Mouse (Mus musculus) lung, embryonic 14.5 days (tissue): ENCODE measurements at regions not wholly inside any gene's neighbourhood (a gene's known extent, or its start where the extent isn't known, plus 50 kb on each side); places are given as distances from the start of the nearest gene placed in this dataset.

Experiments
- ATAC-seq: fragments of 200-750 bp; cut with Nextera tagmentation; 2 replicates; pipeline ENCODE4 v1.8.0; 2017; ENCODE audit warnings: mild to moderate bottlenecking, moderate TSS enrichment, moderate library complexity; ENCODE audit not compliant: insufficient read depth
- DNase-seq: peaks from one replicate; pipeline ENCODE4 v3.0.0-alpha.2; 2015
- H3K27ac ChIP-seq: fragments of 300-500 bp; sonication (generic); 2 replicates; pipeline ENCODE4 v1.5.1; 2014; ENCODE audit warnings: low read depth, mild to moderate bottlenecking, moderate library complexity
- H3K27me3 ChIP-seq: fragments of 300-500 bp; sonication (generic); 2 replicates; pipeline ENCODE4 v1.6.1; 2014; ENCODE audit warnings: low read length, control low read depth; ENCODE audit not compliant: insufficient read depth
- H3K36me3 ChIP-seq: fragments of 300-500 bp; sonication (generic); 2 replicates; pipeline ENCODE4 v1.6.1; 2014; ENCODE audit warnings: control low read depth; ENCODE audit not compliant: insufficient read depth
- H3K4me1 ChIP-seq: fragments of 300-500 bp; sonication (generic); 2 replicates; pipeline ENCODE4 v1.6.1; 2014; ENCODE audit warnings: antibody characterized with exemption, control low read depth; ENCODE audit not compliant: insufficient read depth
- H3K4me2 ChIP-seq: fragments of 300-500 bp; sonication (generic); 2 replicates; pipeline ENCODE4 v1.6.1; 2014; ENCODE audit warnings: mild to moderate bottlenecking
- H3K4me3 ChIP-seq: fragments of 300-500 bp; sonication (generic); 2 replicates; pipeline ENCODE4 v1.5.1; 2014; ENCODE audit warnings: low read depth, low read length
- H3K9ac ChIP-seq: fragments of 300-500 bp; sonication (generic); 2 replicates; pipeline ENCODE4 v1.6.1; 2014
- H3K9me3 ChIP-seq: fragments of 300-500 bp; sonication (generic); 2 replicates; pipeline ENCODE4 v1.6.1; 2016; ENCODE audit warnings: low read depth, low read length, control low read depth
- CTCF ChIP-seq: IDR thresholded peaks from 2 replicates; pipeline ENCODE4 v1.5.1; 2016; ENCODE audit warnings: antibody characterized with exemption, low read depth
- WGBS: fragments of 180-500 bp; shearing (Covaris S2); extraction: QIAGEN DNeasy Blood & Tissue Kit; methylation state at CpG from one replicate; pipeline ENCODE4 v1.1.7; 2014; 5-methylcytosine and 5-hydroxymethylcytosine counted together

GRCm38 (mm10) chr9:73240188-73240587, 127.0 kb downstream of the Rsl24d1 start:
- 47% methylated on average over 5 of the region's 5 CpGs for WGBS
- H3K27ac ChIP-seq, result no peak overlapping the region
- no peaks in the 10 kb centered on the region for H3K4me1 ChIP-seq
- H3K9ac ChIP-seq, result no peak overlapping the region
- ATAC-seq (no peak), DNase-seq (peak; percentile 10)
- H3K4me2 ChIP-seq, result no peak overlapping the region
- no peak for TF ChIP-seq CTCF
- H3K27me3 ChIP-seq, result no peaks in the 10 kb centered on the region
- no peak overlapping the region for H3K4me3 ChIP-seq
- no peaks in the 10 kb centered on the region for H3K36me3 ChIP-seq
- H3K9me3 ChIP-seq, result no peaks in the 10 kb centered on the region

DNA sequence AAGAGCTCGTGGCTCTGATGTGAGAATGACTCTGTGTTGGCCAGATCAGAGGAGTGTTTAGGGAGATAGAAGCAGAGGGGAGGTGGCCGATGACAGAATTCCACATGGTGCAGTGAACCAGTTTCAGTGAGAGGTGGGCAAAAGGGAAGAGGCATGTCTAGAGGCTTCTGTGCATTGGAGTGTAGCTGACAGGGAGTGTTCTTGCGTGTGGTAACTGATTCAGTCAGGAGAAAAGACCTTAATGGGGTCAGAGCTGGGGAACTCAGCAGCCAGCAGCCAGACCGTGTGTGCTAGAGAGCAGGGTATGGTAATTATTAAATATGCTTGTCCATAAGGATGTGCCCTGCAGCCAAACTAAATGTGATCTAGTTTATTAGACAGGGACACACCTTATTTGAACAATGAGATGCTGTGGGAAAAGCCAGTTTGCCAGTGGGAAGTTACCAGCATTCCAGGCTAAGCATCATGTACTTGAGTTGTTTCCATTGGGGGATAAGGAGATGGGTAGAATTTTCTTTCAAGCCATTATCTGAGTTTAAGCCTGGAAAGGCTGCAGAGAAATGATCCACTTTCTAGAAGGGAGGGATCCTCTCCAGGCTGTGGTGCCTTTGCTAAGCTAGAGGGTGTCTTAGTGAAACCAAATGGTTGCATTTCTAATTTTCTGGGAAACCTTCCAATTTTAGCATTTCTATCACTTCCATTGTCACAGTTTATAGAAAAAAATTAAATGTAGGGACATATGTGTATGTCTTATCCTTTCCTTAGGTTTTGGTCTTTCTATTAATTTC, 129.5 kb downstream of the Rsl24d1 start:
- Histone ChIP-seq H3K36me3 (no peaks in the 10 kb centered on the region), H3K4me3 (no peak overlapping the region), H3K27ac (no peak overlapping the region), H3K9me3 (no peaks in the 10 kb centered on the region), H3K4me2 (no peak overlapping the region), H3K27me3 (no peaks in the 10 kb centered on the region), H3K9ac (no peak overlapping the region), H3K4me1 (no peaks in the 10 kb centered on the region)
- TF ChIP-seq CTCF, result no peak
- 58% methylated on average over 4 of the region's 4 CpGs for WGBS
- DNase-seq (peak; percentile 46), ATAC-seq (no peak)

GRCm38 (mm10) chr9:73244177-73244576, 131.0 kb downstream of the Rsl24d1 start:
- ATAC-seq (no peak), DNase-seq (no peak)
- Histone ChIP-seq H3K9me3 (no peaks in the 10 kb centered on the region), H3K4me3 (no peak overlapping the region), H3K27ac (no peak overlapping the region), H3K27me3 (no peaks in the 10 kb centered on the region), H3K4me1 (no peaks in the 10 kb centered on the region), H3K36me3 (no peaks in the 10 kb centered on the region), H3K4me2 (no peak overlapping the region), H3K9ac (no peak overlapping the region)
- WGBS, result 62% methylated on average over 3 of the region's 3 CpGs
- TF ChIP-seq CTCF, result no peak

DNA sequence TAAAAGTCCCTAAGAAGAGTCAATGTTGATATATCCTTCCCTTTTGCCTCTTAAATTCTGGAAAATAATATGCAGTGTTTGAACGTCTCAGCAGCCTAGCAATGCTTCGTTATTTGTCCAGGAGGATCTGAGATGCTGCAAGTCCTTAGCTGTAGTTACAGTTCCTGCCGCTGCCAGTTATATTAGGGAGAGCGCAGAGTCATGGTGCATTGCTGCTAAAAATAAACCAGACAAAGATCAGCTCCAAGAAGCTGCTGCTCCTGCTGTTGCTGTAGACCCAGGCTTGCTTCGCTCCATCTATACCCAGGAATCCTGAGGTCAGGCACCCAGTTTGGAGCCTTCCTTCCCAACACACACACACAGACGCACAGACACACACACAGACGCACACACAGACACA, 132.3 kb downstream of the Rsl24d1 start:
- ATAC-seq (no peak), DNase-seq (peak; percentile 40)
- no peak for TF ChIP-seq CTCF
- no peaks in the 10 kb centered on the region for H3K4me1 ChIP-seq
- H3K9me3 ChIP-seq, result no peaks in the 10 kb centered on the region
- H3K9ac ChIP-seq, result no peak overlapping the region
- no peak overlapping the region for H3K4me2 ChIP-seq
- WGBS, result 57% methylated on average over 7 of the region's 7 CpGs
- H3K27me3 ChIP-seq, result no peaks in the 10 kb centered on the region
- H3K4me3 ChIP-seq, result no peak overlapping the region
- no peak overlapping the region for H3K27ac ChIP-seq
- no peaks in the 10 kb centered on the region for H3K36me3 ChIP-seq

DNA sequence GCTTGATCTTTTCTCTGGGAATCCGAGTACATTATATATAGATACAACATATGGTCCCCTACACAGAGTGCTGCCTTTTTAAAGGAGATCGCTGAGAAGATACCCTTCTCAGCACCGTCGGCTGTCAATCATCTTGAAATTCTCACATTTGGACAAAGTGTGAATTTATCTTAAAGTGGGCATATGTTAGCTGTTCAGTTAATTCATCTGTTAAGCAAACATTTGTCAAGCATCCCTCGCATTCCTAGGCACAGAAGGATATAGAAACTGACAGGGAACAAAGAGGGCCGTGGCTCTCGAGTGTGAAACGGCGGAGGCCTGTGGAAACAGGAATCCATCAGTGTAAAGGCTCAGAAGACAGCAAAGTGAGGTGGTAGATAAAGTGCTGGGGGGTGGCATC, 144.9 kb downstream of the Rsl24d1 start:
- no peaks in the 10 kb centered on the region for H3K27me3 ChIP-seq
- WGBS, result 41% methylated on average over 9 of the region's 9 CpGs
- DNase-seq, result no peak
- H3K9me3 ChIP-seq, result no peaks in the 10 kb centered on the region
- ATAC-seq, result no peak
- TF ChIP-seq CTCF, result no peak
- H3K27ac ChIP-seq, result no peak overlapping the region
- no peaks in the 10 kb centered on the region for H3K36me3 ChIP-seq
- no peak overlapping the region for H3K4me2 ChIP-seq
- H3K9ac ChIP-seq, result no peak overlapping the region
- no peak overlapping the region for H3K4me3 ChIP-seq
- no peaks in the 10 kb centered on the region for H3K4me1 ChIP-seq

- H3K36me3 ChIP-seq, result no peaks in the 10 kb centered on the region
- no peak overlapping the region for H3K4me2 ChIP-seq
- no peak overlapping the region for H3K27ac ChIP-seq
- no peaks in the 10 kb centered on the region for H3K27me3 ChIP-seq
- no peak overlapping the region for H3K4me3 ChIP-seq
- H3K4me1 ChIP-seq, result no peaks in the 10 kb centered on the region
- H3K9ac ChIP-seq, result no peak overlapping the region
- H3K9me3 ChIP-seq, result no peaks in the 10 kb centered on the region
- DNase-seq (no peak), ATAC-seq (no peak)
- TF ChIP-seq CTCF, result no peak
- WGBS, result 78% methylated on average over 8 of the region's 8 CpGs
These were observed 145.4 kb downstream of the Rsl24d1 start for GRCm38 (mm10) chr9:73258640-73259039.

GRCm38 (mm10) chr9:73262711-73263110, 149.5 kb downstream of the Rsl24d1 start:
- Histone ChIP-seq H3K36me3 (no peaks in the 10 kb centered on the region), H3K9ac (no peak overlapping the region), H3K27ac (no peak overlapping the region), H3K4me2 (no peak overlapping the region), H3K4me1 (no peaks in the 10 kb centered on the region), H3K9me3 (no peaks in the 10 kb centered on the region), H3K27me3 (no peaks in the 10 kb centered on the region), H3K4me3 (no peak overlapping the region)
- TF ChIP-seq CTCF, result no peak
- 70% methylated on average over 5 of the region's 5 CpGs for WGBS
- DNase-seq, result no peak
- ATAC-seq, result no peak
